Mouse (Mus musculus) embryonic fibroblast, embryonic 13.5 days (primary cell): ENCODE measurements around the gene Acaa1a. TPM values are rescaled to one million over a fixed set of nuclear protein-coding genes. Genes with fewer than 3 reads are reported as not detected.

Experiments
- H3K27ac ChIP-seq: 2 replicates; pipeline ENCODE4 v1.5.1; 2012; ENCODE audit warnings: low read length, control low read depth, inconsistent platforms; ENCODE audit not compliant: insufficient read depth
- H3K4me1 ChIP-seq: 2 replicates; pipeline ENCODE4 v1.6.1; 2011; ENCODE audit warnings: low read length; ENCODE audit not compliant: control insufficient read depth, insufficient read depth
- H3K4me3 ChIP-seq: 2 replicates; pipeline ENCODE4 v1.5.1; 2011; ENCODE audit warnings: mild to moderate bottlenecking, control low read depth, low read length; ENCODE audit not compliant: insufficient read depth
- CTCF ChIP-seq: IDR thresholded peaks from 2 replicates; pipeline ENCODE4 v1.5.1; 2011; ENCODE audit warnings: mild to moderate bottlenecking, control low read depth, low read length, moderate library complexity, borderline replicate concordance; ENCODE audit not compliant: insufficient read depth
- POLR2A ChIP-seq: IDR thresholded peaks from 2 replicates; pipeline ENCODE4 v1.6.1; 2011; ENCODE audit warnings: low read depth, mild to moderate bottlenecking, control low read depth, low read length, moderate library complexity
- polyA plus RNA-seq: library from polyadenylated mRNA; stranded (reverse); fragments of >200 nt; gene quantifications from 2 replicates; pipeline ENCODE4 v1.2.4, GENCODE M21; 2011; ENCODE audit warnings: low read depth; ENCODE audit not compliant: missing spikeins, insufficient read length

The Acaa1a gene
- polyA plus RNA-seq, 1 experiment: 42.4 TPM

DNA sequence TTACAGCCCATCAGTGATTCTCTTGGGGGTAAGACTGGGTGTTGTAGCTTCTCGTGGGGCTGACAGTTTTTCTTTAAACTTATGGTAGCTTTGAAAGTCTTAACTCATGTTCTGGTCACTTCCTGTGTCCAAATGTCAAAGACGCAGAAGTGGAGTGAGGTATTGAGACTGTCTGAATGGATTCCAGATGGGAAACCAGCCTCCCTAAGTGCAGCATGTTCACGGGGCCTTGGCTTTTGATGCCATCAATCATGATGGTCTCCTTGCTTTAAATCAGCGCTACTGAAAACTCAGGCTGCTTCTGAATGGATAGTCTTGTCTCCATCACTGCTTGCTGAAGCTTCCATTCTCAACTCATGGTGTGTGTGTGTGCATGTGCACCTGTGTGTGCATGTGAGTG lies 31.8 kb downstream of the Acaa1a start:
- TF ChIP-seq CTCF: no peak
- no peak for TF ChIP-seq POLR2A
- Histone ChIP-seq H3K4me3 (no peak overlapping the region), H3K4me1 (0 out of 2 replicates have a peak, but pooled peaks cover 2% of the 10 kb centered on the region), H3K27ac (no peak overlapping the region)

DNA sequence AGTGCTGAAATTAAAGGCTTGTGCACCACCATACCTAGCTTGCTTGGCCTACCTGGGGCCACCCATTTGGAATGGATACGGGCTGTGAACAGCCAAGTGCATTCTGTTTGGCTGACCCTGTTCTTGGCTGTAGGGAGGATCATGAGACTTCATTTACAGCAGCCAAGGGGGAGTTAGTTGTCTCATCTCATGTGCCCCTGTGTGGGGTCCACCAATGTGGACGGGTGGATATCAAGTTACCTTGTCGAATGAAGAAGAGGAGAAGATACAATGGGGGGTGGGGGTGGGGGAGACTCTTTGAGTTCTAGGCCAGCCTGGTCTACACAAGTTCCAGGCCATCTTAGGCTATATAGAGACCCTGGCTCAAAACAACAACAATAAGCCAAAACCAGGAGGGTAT lies 35.5 kb downstream of the Acaa1a start:
- Histone ChIP-seq H3K4me3 (no peak overlapping the region), H3K27ac (no peak overlapping the region), H3K4me1 (0 out of 2 replicates have a peak, but pooled peaks cover 2% of the 10 kb centered on the region)
- TF ChIP-seq POLR2A (no peak), CTCF (no peak)

DNA sequence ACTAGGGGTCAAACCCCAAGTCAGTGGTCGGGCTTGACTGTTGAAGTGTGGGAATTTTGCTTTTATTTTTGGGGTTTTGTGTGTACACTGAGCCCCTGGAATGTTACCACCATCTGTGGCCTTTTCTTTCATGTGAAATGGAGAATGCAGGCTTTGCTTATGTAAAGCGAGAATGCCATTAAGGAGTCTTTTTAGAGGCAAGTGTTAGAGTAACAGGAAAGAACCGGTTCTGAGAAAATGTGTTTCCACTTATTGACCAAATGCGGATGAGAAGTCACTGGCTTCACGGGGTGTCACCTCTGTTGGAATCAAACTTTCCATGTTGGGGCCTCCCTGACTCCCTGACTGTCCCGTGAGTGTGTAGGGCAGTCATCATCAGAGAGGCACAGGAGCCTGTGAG lies 36.1 kb downstream of the Acaa1a start:
- 0 out of 2 replicates have a peak, but pooled peaks cover 2% of the 10 kb centered on the region for H3K4me1 ChIP-seq
- no peak overlapping the region for H3K27ac ChIP-seq
- TF ChIP-seq CTCF (no peak), POLR2A (no peak)
- H3K4me3 ChIP-seq: no peak overlapping the region

DNA sequence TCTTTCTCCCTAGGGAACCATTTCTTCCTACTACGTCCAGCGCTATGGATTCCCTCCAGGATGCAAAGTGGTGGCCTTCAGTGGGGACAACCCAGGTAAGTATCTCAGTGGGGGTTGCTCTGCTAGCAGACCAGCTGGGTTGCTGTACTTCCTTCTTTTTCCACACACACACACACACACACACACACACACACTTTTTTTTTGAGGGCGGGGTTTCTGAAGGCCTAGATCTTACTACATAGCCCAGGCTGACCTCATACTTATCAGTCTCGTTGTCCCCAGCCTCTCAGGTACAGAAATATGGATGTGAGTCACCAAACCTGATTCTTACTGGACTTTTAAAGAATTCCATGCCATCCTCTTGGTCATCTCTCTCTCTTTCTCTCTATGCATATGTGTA lies 38.8 kb downstream of the Acaa1a start:
- no peak overlapping the region for H3K27ac ChIP-seq
- no peak overlapping the region for H3K4me3 ChIP-seq
- TF ChIP-seq POLR2A: no peak
- H3K4me1 ChIP-seq: no peaks in the 10 kb centered on the region

DNA sequence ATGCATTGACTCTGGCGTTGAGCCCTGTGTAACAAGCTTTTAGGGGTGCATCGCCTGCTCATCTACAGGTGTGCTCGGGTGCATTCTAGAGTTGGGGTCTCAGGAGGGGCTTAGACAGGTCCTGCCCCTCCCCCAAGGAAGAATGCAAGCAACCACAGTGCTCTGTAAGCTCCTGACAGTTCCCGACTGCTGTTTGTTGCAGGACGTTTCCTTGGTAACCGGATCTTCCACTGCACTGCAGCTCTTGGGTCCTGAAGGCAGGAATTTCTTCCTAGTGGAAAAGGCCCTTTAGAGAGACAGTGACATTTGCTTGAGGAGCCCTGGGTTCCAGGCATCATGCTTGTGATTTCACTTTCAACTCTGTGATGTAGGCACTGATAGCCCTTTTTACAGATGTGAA lies 43.1 kb downstream of the Acaa1a start:
- Histone ChIP-seq H3K4me3 (no peak overlapping the region), H3K27ac (no peak overlapping the region), H3K4me1 (no peaks in the 10 kb centered on the region)
- TF ChIP-seq POLR2A: no peak

DNA sequence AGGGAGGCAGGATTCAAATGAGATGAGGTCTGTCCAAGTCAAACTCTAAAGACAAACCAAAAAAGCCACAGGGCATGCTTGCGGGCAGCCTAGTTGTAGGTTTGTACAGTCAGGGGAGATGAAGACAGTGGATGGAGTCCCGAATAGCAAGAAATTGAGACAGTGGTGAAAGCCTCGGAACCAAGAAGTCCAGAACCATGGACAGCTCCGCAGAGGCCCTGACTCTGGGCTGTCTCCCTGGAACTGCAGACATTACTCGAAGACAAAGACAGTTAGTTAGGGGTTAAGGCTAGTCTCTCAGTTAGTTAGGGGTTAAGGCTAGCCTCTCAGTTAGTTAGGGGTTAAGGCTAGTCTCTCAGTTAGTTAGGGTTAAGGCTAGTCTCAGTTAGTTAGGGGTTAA lies 49.5 kb downstream of the Acaa1a start:
- TF ChIP-seq CTCF: no peak
- TF ChIP-seq POLR2A: no peak
- Histone ChIP-seq H3K4me3 (no peak overlapping the region), H3K4me1 (no peaks in the 10 kb centered on the region), H3K27ac (no peak overlapping the region)

DNA sequence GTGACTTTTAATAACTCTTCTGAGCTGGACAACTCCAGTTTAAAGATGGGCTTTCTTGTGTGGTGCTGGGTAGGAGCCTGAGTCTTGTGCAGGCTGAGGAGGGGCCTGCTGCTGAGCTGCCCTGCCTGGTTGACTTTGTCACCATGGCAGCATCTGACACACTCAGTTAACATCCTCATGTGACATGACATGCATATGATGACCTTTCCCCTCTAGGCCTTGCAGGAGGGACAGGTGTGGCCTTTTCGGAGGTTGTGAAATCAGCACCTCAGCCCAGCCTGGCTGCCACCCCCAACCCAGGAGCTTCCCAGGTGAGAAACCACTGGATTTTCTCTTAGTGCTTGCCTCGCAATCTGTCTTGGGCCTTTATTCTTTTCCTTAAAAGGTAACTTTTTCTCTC lies 50.7 kb downstream of the Acaa1a start:
- no peak for TF ChIP-seq POLR2A
- no peak for TF ChIP-seq CTCF
- Histone ChIP-seq H3K27ac (no peak overlapping the region), H3K4me1 (no peaks in the 10 kb centered on the region), H3K4me3 (no peak overlapping the region)

DNA sequence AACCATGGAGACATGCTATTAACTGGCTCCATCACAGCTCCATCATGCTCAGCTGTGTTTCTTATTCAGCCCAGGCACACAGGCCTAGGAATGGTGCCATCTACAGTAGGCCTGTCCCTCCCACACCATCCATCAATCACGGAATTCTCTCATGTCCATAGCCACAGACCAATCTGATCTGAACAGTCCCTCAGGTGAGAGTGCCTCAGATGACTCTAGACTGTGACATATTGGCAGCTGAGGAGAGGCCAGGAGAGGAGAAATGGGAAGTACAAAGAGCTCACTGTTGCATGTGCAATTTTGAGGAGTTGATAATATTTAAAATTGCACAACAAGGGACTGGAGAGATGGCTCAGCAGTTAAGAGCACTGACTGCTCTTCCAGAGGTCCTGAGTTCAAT lies 55.3 kb downstream of the Acaa1a start:
- no peak overlapping the region for H3K4me3 ChIP-seq
- no peaks in the 10 kb centered on the region for H3K4me1 ChIP-seq
- no peak for TF ChIP-seq POLR2A
- no peak for TF ChIP-seq CTCF
- H3K27ac ChIP-seq: no peak overlapping the region

Other genes starting within 250 kb of the Acaa1a start
- 28.3 and 38.7 TPM in 2 replicates for gene Plcd1, start 246.2 kb upstream of the Acaa1a start, polyA plus RNA-seq
- gene Dlec1, start 237.2 kb upstream of the Acaa1a start, polyA plus RNA-seq: 0.57 and 1.8 TPM in 2 replicates
- gene Acaa1b, start 182.6 kb upstream of the Acaa1a start, polyA plus RNA-seq: 0.98 and 1.0 TPM in 2 replicates
- gene Gm47289, start 180.5 kb upstream of the Acaa1a start, polyA plus RNA-seq: not detected in 2 replicates
- not detected in 2 replicates for gene Slc22a13, start 130.6 kb upstream of the Acaa1a start, polyA plus RNA-seq
- 53.8 and 56.0 TPM in 2 replicates for gene Oxsr1, start 17.2 kb upstream of the Acaa1a start, polyA plus RNA-seq
- 25.8 and 27.7 TPM in 2 replicates for gene Myd88, start 1.7 kb downstream of the Acaa1a start, polyA plus RNA-seq
- gene Xylb, start 17.7 kb downstream of the Acaa1a start, polyA plus RNA-seq: 4.1 and 4.5 TPM in 2 replicates
- not detected in 2 replicates for gene Slc22a14, start 25.9 kb downstream of the Acaa1a start, polyA plus RNA-seq
- gene Acvr2b, start 62.4 kb downstream of the Acaa1a start, polyA plus RNA-seq: 0.90 and 1.2 TPM in 2 replicates
- gene Exog, start 105.3 kb downstream of the Acaa1a start, polyA plus RNA-seq: 7.9 and 8.3 TPM in 2 replicates
- gene Scn5a, start 239.3 kb downstream of the Acaa1a start, polyA plus RNA-seq: not detected in 2 replicates